Mouse (Mus musculus) megakaryocyte, embryonic 14.5 days (primary cell): ENCODE measurements at regions not wholly inside any gene's neighbourhood (a gene's known extent, or its start where the extent isn't known, plus 50 kb on each side); places are given as distances from the start of the nearest gene placed in this dataset.

Experiments
- H3K27me3 ChIP-seq: replicated peaks from 2 replicates; pipeline ENCODE3; 2012; ENCODE audit warnings: inconsistent platforms
- H3K36me3 ChIP-seq: replicated peaks from 2 replicates; pipeline ENCODE3; 2012; ENCODE audit warnings: low read length, inconsistent platforms, mixed read lengths
- H3K4me1 ChIP-seq: 2 replicates; pipeline ENCODE4 v1.6.1; 2012; ENCODE audit warnings: inconsistent platforms
- H3K4me3 ChIP-seq: replicated peaks from 2 replicates; pipeline ENCODE3; 2012; ENCODE audit warnings: moderate library complexity, mild to moderate bottlenecking, inconsistent platforms
- H3K9me3 ChIP-seq: 2 replicates; pipeline ENCODE4 v1.6.1; 2012; ENCODE audit warnings: inconsistent platforms
- FLI1 ChIP-seq: IDR thresholded peaks from 2 replicates; pipeline ENCODE4 v1.6.1; 2012; ENCODE audit warnings: low read length, inconsistent platforms, mixed read lengths
- GATA1 ChIP-seq: IDR thresholded peaks from 3 replicates; pipeline ENCODE4 v1.6.1; 2012; ENCODE audit warnings: mixed read lengths, low read length, inconsistent platforms, borderline replicate concordance

- no peaks in the 10 kb centered on the region for H3K36me3 ChIP-seq
- H3K4me1 ChIP-seq: peaks cover 15% of the 10 kb centered on the region; the same call in 1 of the 2 replicates
- peaks cover 27% of the 10 kb centered on the region for H3K27me3 ChIP-seq
- no peak overlapping the region for H3K4me3 ChIP-seq
- no peaks in the 10 kb centered on the region; the same call in 1 of the 2 replicates for H3K9me3 ChIP-seq
- TF ChIP-seq FLI1 (no peak), GATA1 (no peak)
Observed at GRCm38 (mm10) chr16:30732770-30733415, 133.4 kb downstream of the Fam43a start.

DNA sequence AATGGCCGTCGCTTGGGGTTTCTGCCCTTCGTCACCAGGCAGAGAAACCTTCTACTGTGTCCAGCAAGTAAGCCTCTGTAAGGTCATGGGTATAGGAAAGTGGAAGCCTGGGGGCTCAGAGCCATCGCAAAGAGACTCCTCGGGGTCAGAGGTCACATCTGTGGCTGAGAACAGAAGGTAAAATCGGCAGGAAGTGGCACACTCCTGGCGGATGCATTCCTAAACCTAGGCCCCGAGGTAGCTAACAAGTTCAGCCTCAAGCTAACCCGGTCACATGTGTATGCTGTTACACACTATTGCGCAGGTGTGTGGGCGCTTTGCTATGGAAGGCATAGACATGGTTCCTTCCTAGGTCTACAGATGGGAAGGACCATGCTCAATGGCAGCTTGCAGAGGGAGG is 134.0 kb downstream of the Fam43a start:
- Histone ChIP-seq H3K9me3 (no peaks in the 10 kb centered on the region), H3K36me3 (no peaks in the 10 kb centered on the region), H3K4me3 (no peak overlapping the region), H3K27me3 (peaks cover 31% of the 10 kb centered on the region), H3K4me1 (peaks cover 18% of the 10 kb centered on the region; the same call in 1 of the 2 replicates)
- TF ChIP-seq GATA1 (no peak), FLI1 (no peak)

DNA sequence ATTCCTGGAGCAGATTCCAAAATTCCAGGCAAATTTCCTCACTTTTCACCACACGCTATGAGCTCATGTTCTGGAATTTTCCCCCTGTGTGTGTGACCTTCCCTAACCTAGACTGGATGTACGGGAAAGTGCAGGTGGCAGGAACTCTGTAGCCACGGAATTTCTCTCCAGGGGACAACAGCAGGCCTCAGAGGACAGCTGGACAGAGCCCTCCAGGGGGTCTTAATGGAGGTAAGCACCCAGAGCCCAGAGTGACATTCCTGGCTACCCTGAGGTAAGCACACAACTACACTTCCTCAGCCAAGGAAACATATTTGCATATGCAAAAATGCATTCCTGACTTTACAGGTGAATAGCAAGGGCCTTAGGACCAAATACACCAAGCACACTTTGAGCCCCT is 135.8 kb downstream of the Fam43a start:
- TF ChIP-seq GATA1: no peak
- no peak for TF ChIP-seq FLI1
- Histone ChIP-seq H3K4me3 (no peak overlapping the region), H3K27me3 (peaks cover 42% of the 10 kb centered on the region), H3K9me3 (no peaks in the 10 kb centered on the region), H3K36me3 (no peaks in the 10 kb centered on the region), H3K4me1 (peaks cover 18% of the 10 kb centered on the region; the same call in 1 of the 2 replicates)

GRCm38 (mm10) chr16:30735969-30736368 is 136.4 kb downstream of the Fam43a start:
- H3K27me3 ChIP-seq: peaks cover 48% of the 10 kb centered on the region
- H3K9me3 ChIP-seq: no peaks in the 10 kb centered on the region
- H3K36me3 ChIP-seq: no peaks in the 10 kb centered on the region
- H3K4me1 ChIP-seq: peaks cover 18% of the 10 kb centered on the region; the same call in 1 of the 2 replicates
- TF ChIP-seq FLI1 (no peak), GATA1 (no peak)
- no peak overlapping the region for H3K4me3 ChIP-seq

DNA sequence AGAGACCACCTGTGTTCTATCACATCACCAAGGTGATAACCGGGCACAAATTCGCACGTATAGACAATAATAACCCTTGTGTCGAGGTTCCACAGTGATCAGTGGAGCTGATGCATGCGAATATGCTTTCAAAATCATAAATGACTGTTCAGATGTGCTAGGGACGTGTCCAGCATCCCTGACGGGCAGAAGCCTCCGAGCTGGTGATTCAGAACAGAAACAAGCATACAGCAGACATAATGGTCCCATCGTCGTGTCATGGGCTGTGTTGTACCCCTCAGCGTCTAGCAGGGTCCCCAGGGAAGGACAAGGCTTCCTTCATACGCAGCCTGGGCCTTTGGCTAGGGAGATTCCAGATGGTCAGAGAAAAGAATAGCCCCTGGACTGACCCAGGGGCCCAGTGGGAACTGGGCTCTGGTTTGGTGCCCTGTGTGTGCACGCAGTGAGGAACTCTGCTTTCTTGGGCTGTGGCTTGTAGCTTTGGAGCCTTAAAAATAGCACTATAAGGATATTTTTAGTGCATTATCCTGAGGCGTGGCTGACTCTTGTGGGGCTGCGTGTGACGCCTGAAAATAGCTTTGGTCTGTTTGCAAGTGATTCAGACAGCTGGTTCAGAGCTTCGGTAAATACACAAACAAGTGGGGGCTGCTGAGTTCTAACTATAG is 137.3 kb downstream of the Fam43a start:
- H3K27me3 ChIP-seq: peaks cover 50% of the 10 kb centered on the region
- TF ChIP-seq GATA1: no peak
- H3K4me1 ChIP-seq: peaks cover 18% of the 10 kb centered on the region; the same call in 1 of the 2 replicates
- no peak overlapping the region for H3K4me3 ChIP-seq
- no peaks in the 10 kb centered on the region for H3K9me3 ChIP-seq
- no peaks in the 10 kb centered on the region for H3K36me3 ChIP-seq

DNA sequence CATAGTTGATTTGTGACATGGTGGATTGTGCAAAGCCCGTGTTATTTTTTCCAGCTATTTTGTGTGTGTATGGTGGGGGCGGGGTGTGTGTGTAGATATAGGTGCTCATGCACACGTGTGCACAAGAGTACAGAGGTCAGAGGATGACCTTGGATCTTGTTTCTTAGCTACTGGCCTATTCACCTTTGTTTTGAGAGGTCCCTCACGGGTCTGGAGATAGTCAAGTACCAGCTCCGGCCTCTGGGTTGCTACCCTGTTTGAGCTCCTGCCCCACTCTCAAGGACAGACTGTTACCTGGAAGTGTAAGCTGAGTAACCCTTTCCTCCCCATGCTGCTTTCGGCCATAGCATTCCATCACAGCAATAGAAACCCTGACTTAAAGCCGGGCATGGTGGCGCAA is 138.0 kb downstream of the Fam43a start:
- TF ChIP-seq FLI1: no peak
- TF ChIP-seq GATA1: no peak
- H3K36me3 ChIP-seq: no peaks in the 10 kb centered on the region
- no peaks in the 10 kb centered on the region for H3K9me3 ChIP-seq
- H3K4me1 ChIP-seq: peaks cover 18% of the 10 kb centered on the region; the same call in 1 of the 2 replicates
- H3K4me3 ChIP-seq: no peak overlapping the region
- peaks cover 53% of the 10 kb centered on the region for H3K27me3 ChIP-seq

GRCm38 (mm10) chr16:30739651-30740050 is 140.1 kb downstream of the Fam43a start:
- TF ChIP-seq FLI1 (no peak), GATA1 (no peak)
- Histone ChIP-seq H3K4me3 (no peak overlapping the region), H3K4me1 (peaks cover 13% of the 10 kb centered on the region; the same call in 1 of the 2 replicates), H3K36me3 (no peaks in the 10 kb centered on the region), H3K27me3 (peaks cover 58% of the 10 kb centered on the region), H3K9me3 (no peaks in the 10 kb centered on the region)

DNA sequence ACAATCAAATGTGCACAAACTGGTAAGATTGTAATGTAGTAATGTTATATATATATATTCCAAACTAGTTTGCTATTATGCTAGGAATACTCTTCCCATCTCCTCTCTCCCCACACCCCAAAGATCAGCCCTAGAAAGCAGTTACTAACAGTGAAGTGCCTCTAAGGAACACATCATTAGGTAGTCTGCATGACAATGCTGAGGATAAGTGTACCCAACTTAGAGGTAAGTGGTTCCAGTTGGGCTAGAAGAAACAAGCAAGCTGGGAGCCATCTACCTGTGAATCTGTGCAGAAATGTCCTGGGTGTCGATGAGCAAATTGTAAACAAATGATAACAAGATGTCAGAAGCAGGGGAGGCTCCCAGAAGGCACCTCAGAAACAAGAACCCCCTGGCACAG is 141.7 kb downstream of the Fam43a start:
- TF ChIP-seq FLI1: no peak
- TF ChIP-seq GATA1: no peak
- Histone ChIP-seq H3K9me3 (no peaks in the 10 kb centered on the region), H3K36me3 (no peaks in the 10 kb centered on the region), H3K27me3 (peaks cover 67% of the 10 kb centered on the region), H3K4me1 (peaks cover 13% of the 10 kb centered on the region; the same call in 1 of the 2 replicates), H3K4me3 (no peak overlapping the region)

DNA sequence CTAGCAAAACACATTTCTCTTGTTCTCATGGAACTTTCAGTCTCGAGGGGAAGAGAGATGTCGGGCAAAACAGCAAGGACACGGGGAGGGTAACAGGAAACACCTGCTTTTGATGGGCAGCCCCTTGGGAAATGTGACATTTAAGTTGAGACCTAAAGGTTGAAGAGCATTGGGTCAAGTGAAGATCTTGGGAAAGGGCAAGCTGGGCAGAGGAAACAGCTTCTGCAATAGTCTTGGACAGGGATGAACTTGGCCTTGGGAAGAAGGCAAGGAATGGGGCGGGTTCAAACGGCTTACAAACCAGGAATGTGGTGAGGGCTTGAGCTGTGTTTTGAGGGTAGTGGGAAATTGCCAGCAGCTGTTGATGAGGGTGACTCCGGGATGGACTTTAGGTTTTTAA is 143.0 kb downstream of the Fam43a start:
- TF ChIP-seq FLI1 (no peak), GATA1 (no peak)
- no peaks in the 10 kb centered on the region for H3K9me3 ChIP-seq
- no peaks in the 10 kb centered on the region for H3K36me3 ChIP-seq
- H3K27me3 ChIP-seq: peaks cover 76% of the 10 kb centered on the region
- H3K4me1 ChIP-seq: peaks cover 3% of the 10 kb centered on the region; the same call in 1 of the 2 replicates
- no peak overlapping the region for H3K4me3 ChIP-seq

GRCm38 (mm10) chr16:30743566-30743965 is 144.0 kb downstream of the Fam43a start:
- Histone ChIP-seq H3K27me3 (peaks cover 77% of the 10 kb centered on the region), H3K9me3 (no peaks in the 10 kb centered on the region), H3K4me3 (no peak overlapping the region), H3K36me3 (no peaks in the 10 kb centered on the region), H3K4me1 (no peaks in the 10 kb centered on the region; the same call in 1 of the 2 replicates)
- no peak for TF ChIP-seq FLI1
- no peak for TF ChIP-seq GATA1
